Mouse (Mus musculus) cerebellum, adult 9-11 months (tissue): ENCODE results near the gene Hyal2.
"Not testable (repeated sequence)": the region's sequence is repeated elsewhere in the genome, so short reads cannot be mapped to it uniquely, and the experiment has no call there.

Source experiments
- DNase-seq: peaks from one replicate; pipeline ENCODE4 v3.0.0; 2022

Gene Hyal2

GRCm38 (mm10) chr9:107547026-107547425, 20.7 kb upstream of the Hyal2 start, which contains the start of gene Zmynd10:
Gene Zmynd10, plus strand, starts transcription at chr9:107547298.
- no peak for DNase-seq

- no peak for DNase-seq
Observed at GRCm38 (mm10) chr9:107547957-107548356, 19.8 kb upstream of the Hyal2 start.

GRCm38 (mm10) chr9:107548820-107549219, 18.9 kb upstream of the Hyal2 start:
- no peak for DNase-seq

GRCm38 (mm10) chr9:107549297-107550074, 18.3 kb upstream of the Hyal2 start:
- no peak for DNase-seq

- no peak for DNase-seq
Observed at GRCm38 (mm10) chr9:107550491-107551116, 17.1 kb upstream of the Hyal2 start.

GRCm38 (mm10) chr9:107551117-107551889, 16.4 kb upstream of the Hyal2 start, which contains the start of gene Rassf1:
Gene Rassf1, plus strand, starts transcription at chr9:107551555.
- peak; percentile 67 for DNase-seq

- no peak for DNase-seq
Observed at GRCm38 (mm10) chr9:107551890-107552355, 15.8 kb upstream of the Hyal2 start.

- no peak for DNase-seq
Observed at GRCm38 (mm10) chr9:107552690-107553393, 14.9 kb upstream of the Hyal2 start.

- DNase-seq, result peak; percentile 78
Observed at GRCm38 (mm10) chr9:107553541-107554318, 14.0 kb upstream of the Hyal2 start.

GRCm38 (mm10) chr9:107554319-107554825, 13.4 kb upstream of the Hyal2 start:
- DNase-seq, result peak; percentile 97

- DNase-seq, result no peak
Observed at GRCm38 (mm10) chr9:107555031-107555457, 12.7 kb upstream of the Hyal2 start.

- DNase-seq, result no peak
Observed at GRCm38 (mm10) chr9:107555701-107556100, 12.0 kb upstream of the Hyal2 start.

- no peak for DNase-seq
Observed at GRCm38 (mm10) chr9:107556346-107556745, 11.4 kb upstream of the Hyal2 start.

GRCm38 (mm10) chr9:107563029-107563581, 4.6 kb upstream of the Hyal2 start, which contains the start of gene Tusc2:
Gene Tusc2, plus strand, starts transcription at chr9:107563255.
- DNase-seq, result peak; percentile 96

GRCm38 (mm10) chr9:107565556-107565955, 2.2 kb upstream of the Hyal2 start:
- DNase-seq, result not testable (repeated sequence)

GRCm38 (mm10) chr9:107566041-107566709, 1.6 kb upstream of the Hyal2 start:
- DNase-seq, result peak; percentile 79

- DNase-seq, result no peak
Observed at GRCm38 (mm10) chr9:107566855-107567254, 890 bp upstream of the Hyal2 start.

GRCm38 (mm10) chr9:107568331-107569261, 851 bp downstream of the Hyal2 start:
- DNase-seq, result peak; percentile 86

- no peak for DNase-seq
Observed at GRCm38 (mm10) chr9:107569270-107569669, 1.5 kb downstream of the Hyal2 start.
